Mouse (Mus musculus) left cerebral cortex, adult 18-20 months (tissue): ENCODE results near the gene Npc1l1. TPM values are rescaled to one million over a fixed set of nuclear protein-coding genes. Genes with fewer than 3 reads are reported as not detected.
A peak's percentile ranks its signal among the peaks of the same experiment; 100 is the strongest.
"Not testable (repeated sequence)": the region's sequence is repeated elsewhere in the genome, so short reads cannot be mapped to it uniquely, and the experiment has no call there.

ENCODE experiments used
- DNase-seq, 2 experiments: peaks; one replicate each; pipeline ENCODE4 v3.0.0; 2021 to 2022; ENCODE audit warnings: low spot score in 2 of 2, mixed read lengths in 1 of 2
- long read RNA-seq, 2 experiments: library from polyadenylated mRNA; stranded (forward); transcript quantifications; one replicate each; pipeline ENCODE4 v2.0.0; 2021
- total RNA-seq, 2 experiments: library from RNA; stranded (reverse); gene quantifications; 2 replicates each; pipeline ENCODE4 v1.2.3; 2021

Gene Npc1l1
- total RNA-seq, result under 1 TPM; 0.63 to 0.68 TPM
- long read RNA-seq, experiment 1, partial matches to known transcripts, result 0 of 1 reads
- long read RNA-seq, experiment 1, other reads (novel, unspliced or antisense), result 1 of 1 reads
- long read RNA-seq, experiment 2, partial matches to known transcripts, result 0 of 1 reads
- long read RNA-seq, experiment 2, other reads (novel, unspliced or antisense), result 1 of 1 reads

GRCm38 (mm10) chr11:6230012-6230411 is at the start of gene Npc1l1:
Gene Npc1l1, minus strand, starts transcription at chr11:6230143.
- DNase-seq, result no peak

GRCm38 (mm10) chr11:6276466-6276865 is 46.5 kb upstream of the Npc1l1 start:
- no peak for DNase-seq

GRCm38 (mm10) chr11:6275094-6275484 is 45.1 kb upstream of the Npc1l1 start:
- no peak for DNase-seq

GRCm38 (mm10) chr11:6274387-6275093 is 44.6 kb upstream of the Npc1l1 start, which contains the start of gene Tmed4:
Gene Tmed4, minus strand, starts transcription at chr11:6274870.
- peak; percentile 99 for DNase-seq

GRCm38 (mm10) chr11:6273607-6274006 is 43.7 kb upstream of the Npc1l1 start:
- DNase-seq, result peak in 1 of 2 experiments; percentile 20

GRCm38 (mm10) chr11:6267320-6268254 is 37.6 kb upstream of the Npc1l1 start, which contains the start of gene Ddx56:
Gene Ddx56, minus strand, starts transcription at chr11:6267772.
- peak; percentile 89 to 92 for DNase-seq

- no peak for DNase-seq
Observed at GRCm38 (mm10) chr11:6266621-6267020, 36.7 kb upstream of the Npc1l1 start.

GRCm38 (mm10) chr11:6261434-6262082 is 31.6 kb upstream of the Npc1l1 start:
- DNase-seq, result peak; percentile 72 to 87

- no peak for DNase-seq
Observed at GRCm38 (mm10) chr11:6259413-6259812, 29.5 kb upstream of the Npc1l1 start.

GRCm38 (mm10) chr11:6256490-6257072 is 26.6 kb upstream of the Npc1l1 start:
- no peak for DNase-seq

GRCm38 (mm10) chr11:6254602-6255001 is 24.7 kb upstream of the Npc1l1 start:
- not testable (repeated sequence) for DNase-seq

- DNase-seq, result no peak
Observed at GRCm38 (mm10) chr11:6252824-6253223, 22.9 kb upstream of the Npc1l1 start.

- no peak for DNase-seq
Observed at GRCm38 (mm10) chr11:6252248-6252647, 22.3 kb upstream of the Npc1l1 start.

GRCm38 (mm10) chr11:6244707-6245106 is 14.8 kb upstream of the Npc1l1 start:
- no peak for DNase-seq

- DNase-seq, result no peak
Observed at GRCm38 (mm10) chr11:6233025-6233424, 3.1 kb upstream of the Npc1l1 start.

GRCm38 (mm10) chr11:6224541-6225229 is 5.3 kb downstream of the Npc1l1 start:
- DNase-seq, result peak; percentile 49 to 65

- DNase-seq, result no peak
Observed at GRCm38 (mm10) chr11:6222187-6222586, 7.8 kb downstream of the Npc1l1 start.

GRCm38 (mm10) chr11:6219967-6220366 is 10.0 kb downstream of the Npc1l1 start:
- no peak for DNase-seq

GRCm38 (mm10) chr11:6218189-6218896 is 11.6 kb downstream of the Npc1l1 start:
- DNase-seq, result no peak
